Mouse (Mus musculus): ENCODE results near the gene Slc9a4. TPM values are rescaled to one million over a fixed set of nuclear protein-coding genes. Genes with fewer than 3 reads are reported as not detected.
"Not testable (repeated sequence)": the region's sequence is repeated elsewhere in the genome, so short reads cannot be mapped to it uniquely, and the experiment has no call there.

Slc9a4 gene
- total RNA-seq, 2 experiments from 2014 or later: 0.99 to 1.2 TPM

DNA sequence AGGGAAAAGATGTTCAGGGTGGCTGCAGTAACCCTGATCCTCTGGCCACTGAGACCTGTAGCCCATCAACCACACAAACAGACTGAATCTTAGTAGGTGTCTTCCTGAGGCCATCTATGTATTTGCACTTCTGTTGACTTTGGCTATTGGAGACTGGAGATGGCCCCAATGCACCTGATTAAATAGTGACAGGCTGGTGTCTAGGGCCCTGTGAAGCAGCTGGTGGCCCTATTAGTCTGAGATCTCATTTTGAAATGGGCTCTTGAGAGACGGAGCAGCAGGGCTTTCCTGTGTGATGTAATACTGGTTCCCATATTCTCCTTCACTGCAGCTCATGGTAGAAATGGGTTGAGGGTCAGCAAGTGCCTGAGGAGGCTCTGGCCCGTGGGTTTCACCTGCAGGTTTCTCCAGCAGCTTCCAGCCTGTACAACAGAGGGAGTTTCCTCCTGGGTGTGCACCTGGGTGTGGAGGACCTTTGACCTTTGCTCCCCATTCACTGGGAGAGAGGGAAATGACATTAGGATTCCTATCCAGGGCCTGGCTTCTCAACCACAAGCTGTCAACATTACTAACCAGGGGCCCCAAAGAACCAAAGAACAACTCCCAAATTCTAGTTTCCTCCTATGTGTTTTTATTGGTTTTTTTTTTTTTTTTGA lies 52.7 kb downstream of the Slc9a4 start:
- DNase-seq (ENCODE audit: low spot score in 2 of 2): no peak
- intact Hi-C loops (cut with DNase I): no loop called here

- intact Hi-C loops (cut with DNase I): no loop called here
- DNase-seq (ENCODE audit: low spot score in 2 of 2): no peak
Observed at GRCm38 (mm10) chr1:40634608-40635007, 54.7 kb downstream of the Slc9a4 start.

- intact Hi-C loops (cut with DNase I): no loop called here
- no peak for DNase-seq (ENCODE audit: low spot score in 2 of 2)
Observed at GRCm38 (mm10) chr1:40648234-40648633, 68.4 kb downstream of the Slc9a4 start.

GRCm38 (mm10) chr1:40650803-40651497 lies 71.1 kb downstream of the Slc9a4 start:
- no peak for DNase-seq (ENCODE audit: low spot score in 2 of 2)
- intact Hi-C loops (cut with DNase I): loop anchor here (10.0 kb wide), 1 partner anchor 276 kb away; no protein-coding TSS in a partner anchor

GRCm38 (mm10) chr1:40657035-40657434 lies 77.2 kb downstream of the Slc9a4 start:
- intact Hi-C loops (cut with DNase I): loop anchor here (5.0 to 10.0 kb wide), 2 partner anchors 80 to 282 kb away; no protein-coding TSS in a partner anchor
- no peak for DNase-seq (ENCODE audit: low spot score in 2 of 2)

DNA sequence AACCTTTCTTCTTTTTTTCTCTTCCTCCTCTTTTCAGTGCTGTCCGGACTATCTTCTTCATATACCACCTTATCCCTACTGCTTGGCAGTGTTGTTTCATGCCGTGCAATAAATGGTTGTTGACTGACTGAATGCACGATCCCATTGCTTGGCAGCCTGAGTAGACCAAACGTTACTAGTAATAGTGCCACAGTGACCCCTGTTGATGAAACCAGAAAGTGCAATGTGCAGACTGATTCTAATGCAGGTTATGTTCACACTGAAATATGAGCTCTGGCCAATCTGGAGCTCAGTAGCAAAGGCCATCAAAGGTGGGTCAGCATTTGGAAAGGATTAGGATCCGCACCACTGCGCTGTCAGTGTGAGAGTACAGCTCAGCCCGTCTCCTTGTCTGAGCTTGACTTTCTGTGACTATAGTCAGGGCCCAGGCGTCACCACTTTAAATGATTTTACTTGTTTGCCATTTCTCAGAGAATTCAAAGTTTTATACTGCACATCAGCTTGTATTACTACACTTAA lies 78.2 kb downstream of the Slc9a4 start:
- peak; percentile 77 to 81 for DNase-seq (ENCODE audit: low spot score in 2 of 2)

DNA sequence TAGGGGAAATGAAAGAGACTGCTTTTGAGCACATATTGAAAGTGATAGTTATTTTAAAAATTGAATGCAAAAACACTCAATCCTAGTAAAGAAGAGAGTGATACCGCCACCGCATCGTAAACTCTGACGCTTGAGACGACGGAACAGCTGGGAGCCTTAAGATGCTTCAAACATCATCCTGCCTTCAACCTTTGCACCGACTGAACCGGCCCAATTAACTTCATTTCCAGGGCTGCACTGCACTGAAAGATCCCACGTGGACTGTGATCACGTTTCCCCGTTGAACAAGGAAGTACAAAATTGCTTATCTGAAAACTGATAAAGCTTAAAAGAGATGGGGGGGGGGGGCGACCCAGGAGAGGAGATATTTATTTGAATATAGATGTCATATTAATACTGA lies 79.1 kb downstream of the Slc9a4 start:
- DNase-seq (ENCODE audit: low spot score in 2 of 2): no peak
- intact Hi-C loops (cut with DNase I): loop anchor here (5.0 to 10.0 kb wide), 2 partner anchors 82 to 284 kb away; no protein-coding TSS in a partner anchor

More for the DNA sequence above, 78.2 kb downstream of the Slc9a4 start:
- intact Hi-C loops (cut with DNase I): loop anchor here (5.0 to 10.0 kb wide), 2 partner anchors 81 to 283 kb away; no protein-coding TSS in a partner anchor

- intact Hi-C loops (cut with DNase I): loop anchor here (5.0 to 10.0 kb wide), 2 partner anchors 82 to 285 kb away; no protein-coding TSS in a partner anchor
- DNase-seq (ENCODE audit: low spot score in 2 of 2): no peak
Observed at GRCm38 (mm10) chr1:40659496-40659895, 79.6 kb downstream of the Slc9a4 start.

- no peak for DNase-seq (ENCODE audit: low spot score in 2 of 2)
- intact Hi-C loops (cut with DNase I): no loop called here
Observed at GRCm38 (mm10) chr1:40660838-40661237, 81.0 kb downstream of the Slc9a4 start.

- intact Hi-C loops (cut with DNase I): no loop called here
- no peak for DNase-seq (ENCODE audit: low spot score in 2 of 2)
Observed at GRCm38 (mm10) chr1:40665401-40666370, 85.8 kb downstream of the Slc9a4 start.

DNA sequence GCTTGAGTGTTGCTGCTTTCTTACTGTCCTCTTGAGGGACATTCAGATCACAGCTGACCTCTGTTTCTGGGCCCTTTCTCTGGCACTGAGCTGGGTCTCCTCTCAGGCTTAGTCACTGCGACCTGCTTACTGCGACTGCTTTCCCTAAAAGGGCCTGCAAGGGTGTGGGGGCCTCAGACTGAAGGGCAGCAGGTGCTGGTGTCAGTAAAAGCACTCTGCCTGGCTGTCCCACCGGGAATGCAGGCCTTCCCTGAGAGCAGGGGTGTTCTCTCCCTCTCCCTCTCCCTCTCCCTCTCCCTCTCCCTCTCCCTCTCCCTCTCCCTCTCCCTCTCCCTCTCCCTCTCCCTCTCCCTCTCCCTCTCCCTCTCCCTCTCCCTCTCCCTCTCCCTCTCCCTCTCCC lies 87.6 kb downstream of the Slc9a4 start:
- intact Hi-C loops (cut with DNase I); DNase-seq (ENCODE audit: low spot score in 2 of 2): not testable (repeated sequence)

DNA sequence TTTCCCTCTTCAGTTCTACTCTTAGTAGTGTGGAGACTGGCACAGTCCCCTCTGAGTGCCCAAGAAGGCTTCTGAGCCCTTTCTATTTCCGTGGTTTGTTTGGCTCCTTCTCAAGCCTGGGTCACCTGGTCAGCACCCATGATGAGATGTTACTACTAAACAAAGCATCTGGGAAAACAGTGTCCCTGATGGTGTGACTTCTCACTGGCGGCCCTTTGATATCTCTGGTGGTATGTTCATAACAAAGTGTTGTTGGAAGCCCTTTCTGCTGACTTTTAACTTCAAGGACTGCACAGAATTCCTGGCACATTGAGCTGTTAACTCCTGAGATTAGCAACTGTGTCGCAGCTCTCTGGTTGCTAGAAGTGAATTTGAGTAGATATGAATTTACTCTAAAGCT lies 90.1 kb downstream of the Slc9a4 start:
- intact Hi-C loops (cut with DNase I): no loop called here

DNA sequence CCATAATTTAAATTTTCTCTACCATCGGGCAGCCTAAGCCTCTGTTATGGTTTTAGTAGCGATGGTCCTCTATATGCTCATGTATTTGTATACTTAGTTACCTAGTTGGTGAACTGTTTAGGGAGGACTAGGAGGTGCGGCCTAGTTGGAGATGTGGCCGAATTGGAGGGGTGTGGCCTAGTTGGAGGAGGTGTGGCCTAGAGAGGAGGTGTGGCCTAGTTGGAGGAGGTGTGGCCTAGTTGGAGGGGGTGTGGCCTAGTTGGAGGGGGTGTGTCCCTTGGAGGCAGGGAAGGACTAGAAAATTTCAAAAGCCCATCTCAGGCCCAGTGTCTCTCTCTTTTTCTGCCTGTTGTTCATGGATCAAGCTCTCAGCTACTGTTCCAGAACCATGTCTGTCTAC lies 91.6 kb downstream of the Slc9a4 start:
- intact Hi-C loops (cut with DNase I): no loop called here
- DNase-seq (ENCODE audit: low spot score in 2 of 2): no peak

More for the DNA sequence above, 90.1 kb downstream of the Slc9a4 start:
- no peak for DNase-seq (ENCODE audit: low spot score in 2 of 2)

- intact Hi-C loops (cut with DNase I): no loop called here
- DNase-seq (ENCODE audit: low spot score in 2 of 2): no peak
Observed at GRCm38 (mm10) chr1:40677306-40677705, 97.4 kb downstream of the Slc9a4 start.

Other genes starting within 250 kb of the Slc9a4 start
- under 1 TPM in 1 of 2 experiments, not detected in 1; 0.15 TPM for gene Il1rl1, start 150.5 kb upstream of the Slc9a4 start, total RNA-seq (2021)
- not detected for gene Il18r1, start 114.5 kb upstream of the Slc9a4 start, total RNA-seq (2021)
- gene Il18rap, start 64.7 kb upstream of the Slc9a4 start, total RNA-seq (2021): not detected
- 1 to 10 TPM; 2.7 to 2.9 TPM for gene Slc9a2, start 100.5 kb downstream of the Slc9a4 start, total RNA-seq (2021)
- 1 to 10 TPM; 3.2 to 3.4 TPM for gene Mfsd9, start 210.6 kb downstream of the Slc9a4 start, total RNA-seq (2021)
- under 1 TPM; 0.32 to 0.42 TPM for gene Tmem182, start 225.5 kb downstream of the Slc9a4 start, total RNA-seq (2021)

Measured in left cerebral cortex, postnatal 14 days (tissue).